Mouse (Mus musculus) MEL (cell line): Measurements from ENCODE around the gene Lgals7.

Source experiments
- BHLHE40 ChIP-seq: IDR thresholded peaks from 2 replicates; pipeline ENCODE4 v1.6.1; 2012; ENCODE audit warnings: low read depth, mild to moderate bottlenecking, inconsistent platforms, low read length, improper control_type of control experiment, borderline replicate concordance
- CTCF ChIP-seq, 3 experiments: IDR thresholded peaks in 2 of 3; conservative IDR thresholded peaks in 1 of 3; 2 replicates each; pipeline ENCODE4 v1.5.1; 2011 to 2012; ENCODE audit warnings: low read length in 3 of 3, low read depth in 2 of 3, mild to moderate bottlenecking in 2 of 3, improper control_type of control experiment in 1 of 3, inconsistent platforms in 1 of 3, mixed read lengths in 1 of 3, moderate library complexity in 1 of 3; ENCODE audit not compliant: control insufficient read depth in 1 of 3, insufficient read depth in 1 of 3, poor library complexity in 1 of 3, severe bottlenecking in 1 of 3
- USF1 ChIP-seq: IDR thresholded peaks from 2 replicates; pipeline ENCODE4 v1.6.1; 2014; ENCODE audit warnings: low read depth, mild to moderate bottlenecking, inconsistent platforms, low read length, improper control_type of control experiment, moderate library complexity
- ZC3H11A ChIP-seq: IDR thresholded peaks from 2 replicates; pipeline ENCODE4 v1.6.1; 2012; ENCODE audit warnings: low read depth, mild to moderate bottlenecking, inconsistent platforms, low read length, improper control_type of control experiment

GRCm38 (mm10) chr7:28902809-28903208, 39.2 kb downstream of the Lgals7 start:
- no peak for TF ChIP-seq USF1
- TF ChIP-seq BHLHE40 = no peak
- TF ChIP-seq CTCF (IDR thresholded peaks at IDR 0.05 in 2 of 3, conservative IDR thresholded peaks at IDR 0.05 in 1 of 3; ENCODE audit: control insufficient read depth in 1 of 3, insufficient read depth in 1 of 3, low read depth in 2 of 3, low read length in 3 of 3, poor library complexity in 1 of 3, severe bottlenecking in 1 of 3) = no peak
- no peak for TF ChIP-seq ZC3H11A
